Mouse (Mus musculus) cortical plate, adult 2 months (tissue): ENCODE measurements around the gene Etfrf1.

Experiments
- CTCF ChIP-seq: fragments of 200-500 bp; IDR thresholded peaks from 2 replicates; pipeline ENCODE4 v1.5.1; 2011; ENCODE audit warnings: mild to moderate bottlenecking, control low read depth, low read length; ENCODE audit not compliant: insufficient read depth; ENCODE audit errors: extremely low read depth
- POLR2A ChIP-seq: fragments of 200-500 bp; IDR thresholded peaks from 2 replicates; pipeline ENCODE4 v1.6.1; 2011; ENCODE audit warnings: mild to moderate bottlenecking, low read length, control low read depth; ENCODE audit not compliant: insufficient read depth; ENCODE audit errors: extremely low read depth

DNA sequence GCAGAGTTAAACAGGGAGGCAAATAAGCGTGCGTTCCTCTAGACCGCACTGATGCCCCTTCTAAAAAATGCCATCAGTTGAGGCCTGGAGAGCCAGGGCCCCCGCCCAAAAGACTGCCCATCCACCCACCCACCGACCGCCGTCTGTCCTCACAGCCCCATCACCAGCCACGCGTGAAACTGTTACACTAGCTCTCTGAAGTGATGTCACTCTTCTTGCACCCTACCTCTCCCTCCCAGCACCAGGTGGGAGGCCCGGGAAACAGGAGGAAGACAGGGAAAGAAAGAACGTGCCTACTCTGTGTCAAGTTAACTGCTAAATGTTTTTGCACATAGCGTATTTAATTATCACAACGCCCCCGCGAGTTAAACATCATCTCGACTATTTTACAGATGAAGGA, 39.9 kb downstream of the Etfrf1 start:
- TF ChIP-seq CTCF: no peak
- no peak for TF ChIP-seq POLR2A
